Mouse (Mus musculus) thymus, postnatal 25 days (tissue): ENCODE measurements around the gene Urah.

Experiments used
- DNase-seq: peaks from one replicate; pipeline ENCODE4 v3.0.0; 2022

Urah gene

DNA sequence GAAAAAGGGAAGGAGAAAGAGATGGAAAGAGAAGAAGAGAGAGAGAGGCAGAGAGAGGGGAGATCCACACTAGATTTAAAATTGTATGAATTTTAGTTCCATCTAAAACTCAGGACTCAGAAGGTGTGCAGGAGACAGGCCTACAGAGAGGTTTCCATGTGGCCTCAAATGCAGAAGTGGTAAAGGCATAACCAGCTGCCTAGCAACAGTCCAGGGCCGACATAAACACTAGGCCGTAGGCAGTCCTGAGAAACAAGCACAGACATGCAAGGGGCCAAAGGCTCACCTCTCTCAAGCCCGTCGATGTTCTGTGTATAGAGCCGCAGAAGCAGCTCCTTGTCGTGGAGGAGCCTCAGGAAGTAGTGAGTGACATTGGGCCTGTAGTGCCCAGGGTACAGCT, 42.5 kb downstream of the Urah start:
- no peak for DNase-seq

DNA sequence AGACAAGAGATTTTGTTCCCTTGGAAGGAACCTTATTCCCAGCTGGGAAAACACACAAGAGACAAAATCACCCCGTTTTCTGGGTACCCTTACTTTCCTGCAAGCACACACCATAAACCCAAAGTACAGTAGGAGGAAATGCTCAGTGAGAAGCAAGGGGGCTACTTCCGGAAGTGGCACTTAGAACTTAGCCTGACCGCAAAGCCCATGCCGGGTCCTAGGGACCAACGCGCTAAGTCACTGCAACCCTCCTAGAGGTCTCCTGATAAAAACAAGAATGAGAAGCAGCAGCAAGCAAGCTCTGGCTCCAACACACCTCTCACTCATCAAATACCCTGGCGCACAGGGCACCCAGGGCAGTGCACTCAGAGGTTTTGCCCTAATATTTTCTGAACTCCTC, 44.5 kb downstream of the Urah start:
- peak; percentile 16 for DNase-seq

GRCm38 (mm10) chr7:140880419-140880818, 45.6 kb downstream of the Urah start:
- DNase-seq, result no peak

DNA sequence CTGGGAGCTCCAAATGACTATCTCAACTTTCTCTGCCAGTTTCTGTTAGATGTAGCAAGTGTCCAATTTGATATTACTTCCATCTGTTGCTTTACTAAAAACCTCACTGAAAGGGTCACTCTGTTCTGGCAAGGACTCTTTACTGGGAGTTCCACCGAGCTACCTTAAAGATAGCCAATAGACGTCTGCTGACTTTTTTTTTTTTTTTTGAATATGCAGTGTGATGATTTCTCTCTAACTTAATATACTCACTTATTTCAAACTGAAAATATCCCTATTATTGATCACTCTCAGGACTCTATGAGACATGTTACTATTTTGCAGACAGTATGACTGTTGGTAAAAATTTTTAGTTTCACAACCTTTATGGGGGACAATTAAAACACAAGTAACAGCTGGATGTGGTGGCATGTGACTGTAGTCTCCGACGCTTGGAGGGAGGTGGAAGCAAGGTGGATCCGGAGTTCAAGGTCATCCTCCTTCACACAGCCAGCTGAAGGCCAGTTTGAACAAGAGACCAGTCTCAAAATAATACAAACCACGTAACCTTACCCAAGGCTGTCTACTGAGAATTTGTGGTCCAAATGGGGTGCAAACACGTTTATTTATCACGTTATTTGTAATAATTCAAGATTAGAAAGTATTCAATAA, 46.2 kb downstream of the Urah start:
- no peak for DNase-seq

GRCm38 (mm10) chr7:140881696-140882468, 47.1 kb downstream of the Urah start, which contains the start of the genes Psmd13 and Sirt3:
TSS of gene Psmd13 (plus strand) at chr7:140881968.
TSS of gene Sirt3 (minus strand) at chr7:140882309.
- peak; percentile 92 for DNase-seq

GRCm38 (mm10) chr7:140882469-140882803, 47.6 kb downstream of the Urah start:
- DNase-seq, result no peak
